Mouse (Mus musculus): ENCODE data around the gene Jmjd6. TPM values are rescaled to one million over a fixed set of nuclear protein-coding genes. Genes with fewer than 3 reads are reported as not detected.
A peak's percentile ranks its signal among the peaks of the same experiment; 100 is the strongest.
"Not testable (repeated sequence)": the region's sequence is repeated elsewhere in the genome, so short reads cannot be mapped to it uniquely, and the experiment has no call there.

Gene Jmjd6
- total RNA-seq, 2 experiments from 2014 or later = 30.4 to 31.4 TPM

- DNase-seq (ENCODE audit: low spot score in 2 of 2) = not testable (repeated sequence)
Observed at GRCm38 (mm10) chr11:116823885-116824284, 19.4 kb downstream of the Jmjd6 start.

- DNase-seq (ENCODE audit: low spot score in 2 of 2) = no peak
Observed at GRCm38 (mm10) chr11:116823255-116823654, 20.0 kb downstream of the Jmjd6 start.

GRCm38 (mm10) chr11:116822626-116823025, 20.6 kb downstream of the Jmjd6 start:
- DNase-seq (ENCODE audit: low spot score in 2 of 2) = no peak

- no peak for DNase-seq (ENCODE audit: low spot score in 2 of 2)
Observed at GRCm38 (mm10) chr11:116822215-116822614, 21.0 kb downstream of the Jmjd6 start.

- no peak for DNase-seq (ENCODE audit: low spot score in 2 of 2)
Observed at GRCm38 (mm10) chr11:116821057-116821940, 21.9 kb downstream of the Jmjd6 start.

- DNase-seq (ENCODE audit: low spot score in 2 of 2) = no peak
Observed at GRCm38 (mm10) chr11:116819932-116820593, 23.2 kb downstream of the Jmjd6 start.

GRCm38 (mm10) chr11:116818722-116819121, 24.5 kb downstream of the Jmjd6 start:
- DNase-seq (ENCODE audit: low spot score in 2 of 2) = no peak

GRCm38 (mm10) chr11:116817567-116817966, 25.7 kb downstream of the Jmjd6 start:
- no peak for DNase-seq (ENCODE audit: low spot score in 2 of 2)

- DNase-seq (ENCODE audit: low spot score in 2 of 2) = no peak
Observed at GRCm38 (mm10) chr11:116816769-116817168, 26.5 kb downstream of the Jmjd6 start.

- no peak for DNase-seq (ENCODE audit: low spot score in 2 of 2)
Observed at GRCm38 (mm10) chr11:116814884-116815415, 28.3 kb downstream of the Jmjd6 start.

- DNase-seq (ENCODE audit: low spot score in 2 of 2) = peak; percentile 50 to 52
Observed at GRCm38 (mm10) chr11:116814076-116814883, 29.0 kb downstream of the Jmjd6 start.

GRCm38 (mm10) chr11:116813610-116814009, 29.6 kb downstream of the Jmjd6 start:
- DNase-seq (ENCODE audit: low spot score in 2 of 2) = no peak

GRCm38 (mm10) chr11:116812793-116813529, 30.3 kb downstream of the Jmjd6 start:
- no peak for DNase-seq (ENCODE audit: low spot score in 2 of 2)

GRCm38 (mm10) chr11:116810983-116811901, 32.0 kb downstream of the Jmjd6 start:
- peak; percentile 73 to 78 for DNase-seq (ENCODE audit: low spot score in 2 of 2)

- no peak for DNase-seq (ENCODE audit: low spot score in 2 of 2)
Observed at GRCm38 (mm10) chr11:116810528-116810927, 32.7 kb downstream of the Jmjd6 start.

GRCm38 (mm10) chr11:116809520-116809919, 33.7 kb downstream of the Jmjd6 start:
- DNase-seq (ENCODE audit: low spot score in 2 of 2) = no peak

GRCm38 (mm10) chr11:116808811-116809395, 34.3 kb downstream of the Jmjd6 start:
- no peak for DNase-seq (ENCODE audit: low spot score in 2 of 2)

GRCm38 (mm10) chr11:116807938-116808606, 35.2 kb downstream of the Jmjd6 start:
- peak; percentile 92 to 93 for DNase-seq (ENCODE audit: low spot score in 2 of 2)

Measured in layer of hippocampus, postnatal 10 days (tissue).